Mouse (Mus musculus) ES-E14 (cell line): Measurements from ENCODE around the gene Slc25a13. TPM values are rescaled to one million over a fixed set of nuclear protein-coding genes. Genes with fewer than 3 reads are reported as not detected.
"Not testable (repeated sequence)": the region's sequence is repeated elsewhere in the genome, so short reads cannot be mapped to it uniquely, and the experiment has no call there.

Experiments
- DNase-seq: peaks from one replicate; pipeline ENCODE4 v3.0.0-alpha.2; 2013; ENCODE audit warnings: low read depth, low spot score
- H3K27ac ChIP-seq: 2 replicates; pipeline ENCODE4 v1.5.1; 2012; ENCODE audit warnings: low read depth, mild to moderate bottlenecking, low read length, moderate library complexity, mixed read lengths; ENCODE audit not compliant: poor library complexity, insufficient read depth, severe bottlenecking
- H3K36me3 ChIP-seq: 2 replicates; pipeline ENCODE4 v1.6.1; 2012; ENCODE audit warnings: mild to moderate bottlenecking, low read length, moderate library complexity, mixed read lengths; ENCODE audit not compliant: control insufficient read depth, poor library complexity, insufficient read depth, severe bottlenecking
- H3K4me1 ChIP-seq, 2 experiments: fragments of 150-350 bp in 1 of 2; sonication (generic) in 1 of 2; 2 replicates each; pipeline ENCODE4 v1.6.1; 2012; ENCODE audit warnings: low read length in 2 of 2, mild to moderate bottlenecking in 1 of 2, mixed read lengths in 1 of 2; ENCODE audit not compliant: control insufficient read depth in 2 of 2, insufficient read depth in 2 of 2, poor library complexity in 1 of 2
- H3K4me3 ChIP-seq, 2 experiments: fragments of 150-350 bp in 1 of 2; sonication (generic) in 1 of 2; 2 replicates each; pipeline ENCODE4 v1.5.1; 2012; ENCODE audit warnings: low read length in 2 of 2, low read depth in 1 of 2, mild to moderate bottlenecking in 1 of 2, mixed read lengths in 1 of 2; ENCODE audit not compliant: insufficient read depth in 1 of 2, poor library complexity in 1 of 2, severe bottlenecking in 1 of 2
- H3K9ac ChIP-seq: 2 replicates; pipeline ENCODE4 v1.6.1; 2012; ENCODE audit warnings: low read depth, mild to moderate bottlenecking, low read length, mixed read lengths; ENCODE audit not compliant: poor library complexity, insufficient read depth, severe bottlenecking
- H3K9me3 ChIP-seq: fragments of 150-350 bp; sonication (generic); 2 replicates; pipeline ENCODE4 v1.6.1; 2012; ENCODE audit warnings: low read depth, mild to moderate bottlenecking, low read length; ENCODE audit not compliant: control insufficient read depth, insufficient read depth
- CHD2 ChIP-seq: IDR thresholded peaks from 2 replicates; pipeline ENCODE4 v1.6.1; 2014; ENCODE audit warnings: mild to moderate bottlenecking, low read depth, low read length, inconsistent platforms
- HCFC1 ChIP-seq: IDR thresholded peaks from 2 replicates; pipeline ENCODE4 v1.6.1; 2012; ENCODE audit warnings: low read length, inconsistent platforms, borderline replicate concordance; ENCODE audit not compliant: insufficient read depth
- MAFK ChIP-seq: IDR thresholded peaks from 2 replicates; pipeline ENCODE4 v1.6.1; 2014; ENCODE audit warnings: mild to moderate bottlenecking, low read depth, low read length, inconsistent platforms; ENCODE audit not compliant: insufficient read depth
- ZC3H11A ChIP-seq: IDR thresholded peaks from 2 replicates; pipeline ENCODE4 v1.6.1; 2012; ENCODE audit warnings: low read depth, mild to moderate bottlenecking, inconsistent platforms, low read length, borderline replicate concordance
- ZNF384 ChIP-seq: IDR thresholded peaks from 2 replicates; pipeline ENCODE4 v1.6.1; 2012; ENCODE audit warnings: low read depth, low read length, inconsistent platforms
- in situ Hi-C, 2 experiments: fragments of 600-800 bp; cut with MboI; formaldehyde crosslinking; loops; one replicate each; pipeline ENCODE4 v1.15.1; 2025; ENCODE audit warnings: low sequenced_read_pairs in 2 of 2, inconsistent platforms in 1 of 2; ENCODE audit not compliant: unreplicated experiment in 2 of 2
- total RNA-seq: library from RNA; depleted of rRNA; stranded (reverse); fragments of 300-350 nt; gene quantifications from 2 replicates; pipeline ENCODE4 v1.2.3, GENCODE M21; 2012

Slc25a13 gene
- total RNA-seq, 1 experiment = 53.5 TPM

GRCm38 (mm10) chr6:6202451-6202850 lies 14.5 kb downstream of the Slc25a13 start:
- H3K36me3 ChIP-seq = no peaks in the 10 kb centered on the region
- H3K4me1 ChIP-seq = peaks cover 18 to 23% of the 10 kb centered on the region in 2 experiments
- TF ChIP-seq ZNF384 = no peak
- TF ChIP-seq CHD2 = no peak
- TF ChIP-seq ZC3H11A = no peak
- TF ChIP-seq HCFC1 = no peak
- no peak for TF ChIP-seq MAFK
- H3K9me3 ChIP-seq = no peaks in the 10 kb centered on the region
- H3K27ac ChIP-seq = peak overlapping the region; percentile 29; the same call in 1 of the 2 replicates
- in situ Hi-C loops = no loop called here
- no peak overlapping the region for H3K9ac ChIP-seq
- no peak overlapping the region for H3K4me3 ChIP-seq
- no peak for DNase-seq

GRCm38 (mm10) chr6:6201977-6202376 lies 15.0 kb downstream of the Slc25a13 start:
- Histone ChIP-seq H3K9me3 (no peaks in the 10 kb centered on the region), H3K4me1 (peaks cover 19 to 22% of the 10 kb centered on the region in 2 experiments), H3K36me3 (no peaks in the 10 kb centered on the region), H3K4me3 (no peak overlapping the region), H3K9ac (no peak overlapping the region), H3K27ac (peak overlapping the region; percentile 29)
- TF ChIP-seq MAFK (no peak), HCFC1 (no peak), ZNF384 (no peak), CHD2 (no peak), ZC3H11A (no peak)
- in situ Hi-C loops = no loop called here
- no peak for DNase-seq

GRCm38 (mm10) chr6:6199138-6199870 lies 17.7 kb downstream of the Slc25a13 start:
- H3K9me3 ChIP-seq = no peaks in the 10 kb centered on the region
- no peak overlapping the region for H3K9ac ChIP-seq
- no peak for DNase-seq
- peaks cover 17 to 21% of the 10 kb centered on the region in 2 experiments for H3K4me1 ChIP-seq
- no peak overlapping the region for H3K27ac ChIP-seq
- H3K4me3 ChIP-seq = no peak overlapping the region
- in situ Hi-C loops = no loop called here
- H3K36me3 ChIP-seq = peaks cover 4% of the 10 kb centered on the region; the same call in 1 of the 2 replicates
- no peak for TF ChIP-seq MAFK
- TF ChIP-seq ZNF384 = no peak
- no peak for TF ChIP-seq ZC3H11A
- no peak for TF ChIP-seq CHD2
- TF ChIP-seq HCFC1 = no peak

GRCm38 (mm10) chr6:6198056-6198455 lies 18.9 kb downstream of the Slc25a13 start:
- in situ Hi-C loops, H3K4me3 ChIP-seq, H3K27ac ChIP-seq, H3K9ac ChIP-seq, H3K36me3 ChIP-seq, H3K9me3 ChIP-seq, DNase-seq: not testable (repeated sequence)
- peaks cover 16 to 22% of the 10 kb centered on the region in 2 experiments for H3K4me1 ChIP-seq

- in situ Hi-C loops = no loop called here
- Histone ChIP-seq H3K36me3 (peaks cover 4% of the 10 kb centered on the region; the same call in 1 of the 2 replicates), H3K27ac (no peak overlapping the region; the same call in 1 of the 2 replicates), H3K9ac (no peak overlapping the region), H3K9me3 (no peaks in the 10 kb centered on the region), H3K4me1 (peaks cover 16 to 19% of the 10 kb centered on the region in 2 experiments), H3K4me3 (no peak overlapping the region)
- no peak for DNase-seq
- TF ChIP-seq MAFK (no peak), ZNF384 (no peak)
Observed at GRCm38 (mm10) chr6:6197339-6197738, 19.6 kb downstream of the Slc25a13 start.
